Mouse (Mus musculus) testis, adult 2 months (tissue): ENCODE measurements around the gene Olfr875. TPM values are rescaled to one million over a fixed set of nuclear protein-coding genes. Genes with fewer than 3 reads are reported as not detected.

Source experiments
- H3K27ac ChIP-seq: fragments of 200-500 bp; 2 replicates; pipeline ENCODE4 v1.5.1; 2012; ENCODE audit warnings: low read depth, low read length; ENCODE audit not compliant: control insufficient read depth, insufficient read depth
- H3K27me3 ChIP-seq: fragments of 200-500 bp; 2 replicates; pipeline ENCODE4 v1.6.1; 2012; ENCODE audit warnings: mild to moderate bottlenecking, low read length, moderate library complexity; ENCODE audit not compliant: control insufficient read depth, insufficient read depth
- H3K36me3 ChIP-seq: fragments of 200-500 bp; 2 replicates; pipeline ENCODE4 v1.6.1; 2012; ENCODE audit warnings: mild to moderate bottlenecking, low read length; ENCODE audit not compliant: control insufficient read depth, insufficient read depth
- H3K4me1 ChIP-seq: fragments of 200-500 bp; 2 replicates; pipeline ENCODE4 v1.6.1; 2012; ENCODE audit warnings: low read length; ENCODE audit not compliant: control insufficient read depth, insufficient read depth
- H3K4me3 ChIP-seq: fragments of 200-500 bp; 2 replicates; pipeline ENCODE4 v1.5.1; 2012; ENCODE audit warnings: low read depth, mild to moderate bottlenecking, low read length, moderate library complexity, mixed read lengths; ENCODE audit not compliant: control insufficient read depth
- CTCF ChIP-seq: fragments of 200-500 bp; IDR thresholded peaks from 2 replicates; pipeline ENCODE4 v1.5.1; 2012; ENCODE audit warnings: low read depth, mild to moderate bottlenecking, inconsistent platforms, low read length, moderate library complexity; ENCODE audit not compliant: control insufficient read depth, insufficient read depth, insufficient replicate concordance
- POLR2A ChIP-seq: fragments of 200-500 bp; IDR thresholded peaks from 2 replicates; pipeline ENCODE4 v1.6.1; 2012; ENCODE audit warnings: low read depth, mild to moderate bottlenecking, inconsistent platforms, low read length, moderate library complexity; ENCODE audit not compliant: control insufficient read depth
- polyA plus RNA-seq: library from polyadenylated mRNA; depleted of rRNA; stranded (reverse); fragments of >200 nt; gene quantifications from 2 replicates; pipeline ENCODE4 v1.2.3, GENCODE M21; 2012; rRNA removed

Olfr875 gene
- polyA plus RNA-seq, 1 experiment: 0.17 TPM

- H3K27ac ChIP-seq: no peak overlapping the region
- TF ChIP-seq POLR2A: no peak
- H3K27me3 ChIP-seq: no peaks in the 10 kb centered on the region
- H3K4me3 ChIP-seq: no peak overlapping the region
- H3K4me1 ChIP-seq: no peaks in the 10 kb centered on the region
- no peaks in the 10 kb centered on the region for H3K36me3 ChIP-seq
Observed at GRCm38 (mm10) chr9:37808456-37808855, 36.8 kb downstream of the Olfr875 start.

- no peak overlapping the region for H3K27ac ChIP-seq
- no peak overlapping the region for H3K4me3 ChIP-seq
- TF ChIP-seq CTCF (no peak), POLR2A (no peak)
- H3K36me3 ChIP-seq: no peaks in the 10 kb centered on the region
- no peaks in the 10 kb centered on the region for H3K27me3 ChIP-seq
- H3K4me1 ChIP-seq: no peaks in the 10 kb centered on the region
Observed at GRCm38 (mm10) chr9:37808976-37809375, 37.3 kb downstream of the Olfr875 start.

- TF ChIP-seq POLR2A (no peak), CTCF (no peak)
- Histone ChIP-seq H3K4me3 (no peak overlapping the region), H3K4me1 (no peaks in the 10 kb centered on the region), H3K27me3 (no peaks in the 10 kb centered on the region), H3K36me3 (no peaks in the 10 kb centered on the region), H3K27ac (no peak overlapping the region)
Observed at GRCm38 (mm10) chr9:37814696-37815095, 43.0 kb downstream of the Olfr875 start.

Other genes with a start within 250 kb of the Olfr875 start
- 3.0 and 3.1 TPM in 2 replicates for gene Esam, start 243.8 kb upstream of the Olfr875 start, polyA plus RNA-seq
- gene Vsig2, start 232.6 kb upstream of the Olfr875 start, polyA plus RNA-seq: 0.60 and 0.89 TPM in 2 replicates
- 25.1 and 29.4 TPM in 2 replicates for gene Nrgn, start 219.0 kb upstream of the Olfr875 start, polyA plus RNA-seq
- gene Siae, start 216.2 kb upstream of the Olfr875 start, polyA plus RNA-seq: 9.6 and 11.9 TPM in 2 replicates
- gene Spa17, start 158.1 kb upstream of the Olfr875 start, polyA plus RNA-seq: 547 and 582 TPM in 2 replicates
- 84.6 and 91.2 TPM in 2 replicates for gene Tbrg1, start 114.5 kb upstream of the Olfr875 start, polyA plus RNA-seq
- 0.70 and 0.85 TPM in 2 replicates for gene Panx3, start 102.6 kb upstream of the Olfr875 start, polyA plus RNA-seq
- 0.19 TPM in 1 of 2 replicates, not detected in the other for gene Olfr160, start 55.6 kb upstream of the Olfr875 start, polyA plus RNA-seq
- 0.26 and 0.53 TPM in 2 replicates for gene Olfr874, start 26.8 kb upstream of the Olfr875 start, polyA plus RNA-seq
- gene Olfr876, start 31.2 kb downstream of the Olfr875 start, polyA plus RNA-seq: not detected in 2 replicates
- gene Olfr877, start 82.4 kb downstream of the Olfr875 start, polyA plus RNA-seq: not detected in 2 replicates
- gene Olfr145, start 124.9 kb downstream of the Olfr875 start, polyA plus RNA-seq: not detected in 2 replicates
- gene Olfr878, start 146.0 kb downstream of the Olfr875 start, polyA plus RNA-seq: not detected in 2 replicates
- gene Olfr881, start 220.0 kb downstream of the Olfr875 start, polyA plus RNA-seq: not detected in 2 replicates